Mouse (Mus musculus): ENCODE results near the gene Steap1.

Steap1 gene

GRCm38 (mm10) chr5:5686973-5687372 lies 62.2 kb downstream of the Steap1 start:
- DNase-seq = peak; percentile 32
